Mouse (Mus musculus) WW6 (cell line): ENCODE data around the gene Ttc3.

Source experiments
- DNase-seq: peaks from one replicate; pipeline ENCODE4 v3.0.0-alpha.2; 2013; ENCODE audit warnings: low read depth, low spot score

The Ttc3 gene

DNA sequence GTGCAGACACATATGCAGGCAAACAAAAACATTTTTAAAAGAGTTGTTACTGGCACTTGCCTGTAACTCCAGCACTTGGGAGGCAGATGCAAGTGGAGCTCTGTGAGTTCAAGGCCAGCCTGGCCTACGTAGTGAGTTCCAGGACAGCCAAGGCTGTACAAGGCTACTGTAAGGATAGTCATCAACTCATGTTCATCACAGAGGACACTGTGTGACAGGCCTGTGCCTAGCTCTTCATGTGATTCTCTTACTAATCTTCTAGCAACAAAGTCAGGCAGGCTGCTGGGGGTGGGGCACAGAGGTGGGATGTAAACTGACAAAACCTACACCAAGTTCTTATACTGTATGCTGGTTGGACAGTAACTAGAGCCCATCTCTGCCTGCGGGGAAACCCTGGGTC, 136.7 kb downstream of the Ttc3 start:
- no peak for DNase-seq

DNA sequence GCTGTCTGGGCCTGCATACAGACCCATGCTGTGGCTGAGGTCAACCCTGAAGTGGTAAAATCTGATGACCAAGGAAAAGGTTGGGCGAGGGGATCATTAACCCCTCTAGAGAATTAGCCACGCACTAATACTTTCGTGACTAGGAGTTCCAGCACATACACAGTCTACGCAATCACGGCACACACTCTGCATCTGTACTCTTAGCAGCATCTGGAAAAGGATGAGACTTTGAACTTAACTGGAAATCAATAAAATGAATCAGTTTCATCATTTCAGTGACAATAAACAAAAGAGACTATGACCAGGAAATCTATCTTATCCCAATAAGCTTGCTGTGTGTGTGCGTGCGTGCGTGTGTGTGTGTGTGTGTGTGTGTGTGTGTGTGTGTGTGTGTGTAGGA, 138.4 kb downstream of the Ttc3 start:
- DNase-seq = no peak

DNA sequence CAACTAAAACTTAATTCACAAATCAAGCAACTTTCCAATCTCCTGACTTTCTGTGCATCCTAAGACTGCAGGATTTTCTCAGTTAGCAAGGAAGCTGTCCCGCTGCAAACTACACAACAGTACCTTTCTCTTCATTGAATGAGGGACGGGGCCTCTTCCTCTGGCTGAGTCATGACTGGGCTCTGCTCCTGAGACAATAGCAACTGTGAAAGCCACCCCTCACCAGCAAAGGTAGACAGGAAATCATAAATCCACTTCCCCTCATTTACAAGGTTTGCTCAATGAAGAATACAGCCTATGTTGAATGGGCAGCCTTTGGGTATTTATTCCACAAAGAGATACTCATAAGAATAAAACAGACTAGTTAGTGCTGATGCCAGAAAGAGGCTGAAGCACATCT, 139.6 kb downstream of the Ttc3 start:
- no peak for DNase-seq

DNA sequence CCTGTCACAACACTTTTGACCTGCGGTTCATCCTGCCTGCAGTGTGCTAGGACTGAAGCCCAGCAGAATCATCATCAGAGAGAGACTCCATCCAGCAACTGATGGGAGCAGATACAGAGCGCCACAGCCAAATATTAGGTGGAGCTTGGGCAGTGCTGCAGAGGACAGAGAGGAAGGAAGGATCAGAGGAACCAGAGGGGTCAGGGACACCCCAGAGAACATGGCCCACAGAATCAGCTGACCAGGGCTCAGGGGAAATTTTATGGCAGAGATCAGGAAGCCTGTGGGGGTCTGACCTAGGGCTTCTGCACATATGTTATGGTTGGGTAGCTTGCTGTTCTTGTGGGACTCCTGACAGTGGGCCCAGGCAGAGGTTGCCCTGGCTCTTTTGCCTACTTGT, 147.2 kb downstream of the Ttc3 start:
- no peak for DNase-seq
